8 mouse cellular contexts compared by ENCODE assay signal in the genomic region with DNA sequence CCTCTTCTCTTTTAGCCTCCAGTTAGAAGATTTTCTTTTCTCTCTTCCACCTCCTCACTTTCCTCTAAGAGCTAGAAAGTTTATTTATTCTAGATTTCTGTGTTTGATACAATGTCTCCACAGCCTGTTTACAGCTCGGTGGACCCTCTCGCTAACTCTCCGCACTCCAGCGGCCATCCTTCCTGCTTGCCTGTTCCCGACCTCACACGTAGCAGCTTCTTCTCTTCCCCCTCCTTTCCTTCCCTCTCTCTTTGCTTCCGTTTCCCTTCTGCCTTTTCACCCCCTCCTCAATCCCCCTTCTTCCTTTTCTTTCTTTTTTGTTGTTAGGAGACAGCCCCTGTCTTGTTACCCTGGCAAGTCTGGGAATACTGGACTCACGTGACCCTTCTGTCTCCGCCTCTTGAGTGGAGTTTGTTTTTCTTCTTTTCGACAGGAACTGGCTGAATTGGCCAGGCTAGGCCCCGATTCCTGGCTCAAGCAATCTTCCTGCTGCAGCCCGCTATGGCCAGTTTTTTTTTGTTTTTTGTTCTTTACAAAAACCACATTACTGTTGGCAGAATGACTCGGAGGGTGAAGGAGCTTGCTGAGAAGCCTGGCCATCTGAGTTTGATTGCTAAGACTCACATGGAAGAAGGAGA. TPM values are rescaled to one million over a fixed set of nuclear protein-coding genes. Genes with fewer than 3 reads are reported as not detected.
DNase-seq lines count a peak whose midpoint lies in the region; ATAC-seq and TF ChIP-seq lines count a peak whose summit lies in the region.

No protein-coding gene starts in this region.

- H3K9me3 ChIP-seq in embryonic facial prominence, embryonic 15.5 days (replicated peaks), result no peaks in the 10 kb centered on the region
- no peaks in the 10 kb centered on the region for H3K9me3 ChIP-seq in heart, postnatal 0 days (replicated peaks; ENCODE audit: control insufficient read depth, low read length)
- no peaks in the 10 kb centered on the region for H3K9me3 ChIP-seq in midbrain, embryonic 16.5 days (replicated peaks; ENCODE audit: control insufficient read depth, low read length, poor library complexity, severe bottlenecking)

- peak overlapping the region; percentile 4; the same call in 1 of the 2 replicates for H3K27ac ChIP-seq in spleen, adult 2 months (ENCODE audit: insufficient read depth, low read length)
- H3K27ac ChIP-seq in embryonic facial prominence, embryonic 15.5 days (replicated peaks), result peak overlapping the region; percentile 78
- H3K27ac ChIP-seq in heart, postnatal 0 days (ENCODE audit: low read depth), result peak overlapping the region; percentile 84
- peak overlapping the region; percentile 76 for H3K27ac ChIP-seq in midbrain, embryonic 16.5 days (ENCODE audit: low read length)

- DNase-seq in spleen, adult 2 months (ENCODE audit: low read depth in 1 of 2, low spot score in 2 of 2), result no peak
- no peak for DNase-seq in spleen, postnatal 4 days (ENCODE audit: low spot score in 2 of 2)
- peak; percentile 56 for DNase-seq in heart, postnatal 0 days (ENCODE audit: low spot score)
- DNase-seq in kidney, postnatal 10 days, result peak; percentile 80
- no peak for DNase-seq in spleen, adult 18-20 months

- no peaks in the 10 kb centered on the region for H3K27me3 ChIP-seq in spleen, adult 2 months (ENCODE audit: control insufficient read depth, insufficient read depth, low read length)
- H3K27me3 ChIP-seq in embryonic facial prominence, embryonic 15.5 days, result no peaks in the 10 kb centered on the region
- no peaks in the 10 kb centered on the region for H3K27me3 ChIP-seq in heart, postnatal 0 days (ENCODE audit: control insufficient read depth, insufficient read depth, low read length)
- H3K27me3 ChIP-seq in midbrain, embryonic 16.5 days (ENCODE audit: control insufficient read depth, insufficient read depth, low read depth, low read length), result no peaks in the 10 kb centered on the region

- no peak for TF ChIP-seq EP300 in heart, postnatal 0 days (IDR thresholded peaks at IDR 0.05; ENCODE audit: low read depth)

- 68% methylated on average over 13 of the region's 13 CpGs for WGBS in spleen, adult 2 months
- 52% methylated on average over 13 of the region's 13 CpGs for WGBS in embryonic facial prominence, embryonic 15.5 days
- 37% methylated on average over 13 of the region's 13 CpGs for WGBS in heart, postnatal 0 days
- WGBS in midbrain, embryonic 16.5 days, result 51% methylated on average over 13 of the region's 13 CpGs

- peaks cover 11% of the 10 kb centered on the region for H3K36me3 ChIP-seq in spleen, adult 2 months (ENCODE audit: control insufficient read depth, insufficient read depth, low read length)
- peaks cover 19% of the 10 kb centered on the region for H3K36me3 ChIP-seq in embryonic facial prominence, embryonic 15.5 days
- no peaks in the 10 kb centered on the region; the same call in 1 of the 2 replicates for H3K36me3 ChIP-seq in heart, postnatal 0 days (replicated peaks; ENCODE audit: control insufficient read depth, insufficient read depth, low read length)
- H3K36me3 ChIP-seq in midbrain, embryonic 16.5 days (ENCODE audit: control insufficient read depth, insufficient read depth, low read length), result no peaks in the 10 kb centered on the region

- no peak for TF ChIP-seq POLR2A in spleen, adult 2 months (IDR thresholded peaks at IDR 0.05; ENCODE audit: low read depth, low read length)

- ATAC-seq in embryonic facial prominence, embryonic 15.5 days (ENCODE audit: insufficient number of reproducible peaks, low FRiP score, low TSS enrichment, low read depth), result 0 out of 2 replicates have a peak, but pooled peaks have one; percentile 43
- peak; percentile 70 for ATAC-seq in heart, postnatal 0 days (ENCODE audit: insufficient read depth, low read depth)
- no peak for ATAC-seq in midbrain, embryonic 16.5 days
- ATAC-seq in megakaryocyte, adult 5-6 weeks (ENCODE audit: poor library complexity, severe bottlenecking), result no peak

- H3K4me2 ChIP-seq in embryonic facial prominence, embryonic 15.5 days (replicated peaks), result no peak overlapping the region
- peak overlapping the region; percentile 38 for H3K4me2 ChIP-seq in heart, postnatal 0 days (ENCODE audit: low read depth, low read length)
- H3K4me2 ChIP-seq in midbrain, embryonic 16.5 days (ENCODE audit: low read length), result peak overlapping the region; percentile 28

- no peak for TF ChIP-seq CTCF in spleen, adult 2 months (IDR thresholded peaks at IDR 0.05; ENCODE audit: extremely low read depth, insufficient read depth, insufficient read length, insufficient replicate concordance)
- TF ChIP-seq CTCF in heart, postnatal 0 days (IDR thresholded peaks at IDR 0.05; ENCODE audit: low read depth), result no peak

- H3K9ac ChIP-seq in embryonic facial prominence, embryonic 15.5 days, result no peak overlapping the region
- 0 out of 2 replicates have a peak overlapping the region, but pooled peaks have one; percentile 7 for H3K9ac ChIP-seq in heart, postnatal 0 days (replicated peaks; ENCODE audit: low read depth, low read length)
- H3K9ac ChIP-seq in midbrain, embryonic 16.5 days (ENCODE audit: low read depth, low read length), result no peak overlapping the region

- no peaks in the 10 kb centered on the region for H3K4me1 ChIP-seq in spleen, adult 2 months (ENCODE audit: control insufficient read depth, insufficient read depth, insufficient read length)
- no peaks in the 10 kb centered on the region for H3K4me1 ChIP-seq in embryonic facial prominence, embryonic 15.5 days
- H3K4me1 ChIP-seq in heart, postnatal 0 days (ENCODE audit: control insufficient read depth, insufficient read depth), result peaks cover 15% of the 10 kb centered on the region
- no peaks in the 10 kb centered on the region for H3K4me1 ChIP-seq in midbrain, embryonic 16.5 days (ENCODE audit: control insufficient read depth, insufficient read depth, low read length)

- H3K4me3 ChIP-seq in spleen, adult 2 months (ENCODE audit: extremely low read depth, insufficient read depth, insufficient read length), result no peak overlapping the region; the same call in 1 of the 2 replicates
- H3K4me3 ChIP-seq in embryonic facial prominence, embryonic 15.5 days (replicated peaks), result 0 out of 2 replicates have a peak overlapping the region, but pooled peaks have one; percentile 10
- peak overlapping the region; percentile 20; the same call in 1 of the 2 replicates for H3K4me3 ChIP-seq in heart, postnatal 0 days (ENCODE audit: low read depth, low read length)
- H3K4me3 ChIP-seq in midbrain, embryonic 16.5 days (ENCODE audit: low read depth, low read length), result no peak overlapping the region

RNA-seq across cellular contexts. Expression of gene Chek2, which starts 19.4 kb away (rescaled TPM):
- 6.7 and 12.3 TPM in 2 replicates for polyA plus RNA-seq in spleen, adult 2 months (2012; rRNA removed)
- 17.1 and 23.5 TPM in 2 replicates for polyA plus RNA-seq in embryonic facial prominence, embryonic 15.5 days (2015; fragmentation: Nextera tagmentation; extraction: Ambion mirVana)
- 2.5 and 4.8 TPM in 2 replicates for total RNA-seq in heart, postnatal 0 days (2014; rRNA removed; ENCODE audit: low replicate concordance)
- polyA plus RNA-seq in heart, postnatal 0 days (2015; fragmentation: Nextera tagmentation; extraction: Ambion mirVana), result 6.1 and 6.4 TPM in 2 replicates
- polyA plus RNA-seq in midbrain, embryonic 16.5 days (2015; fragmentation: Nextera tagmentation; extraction: Ambion mirVana), result 4.4 and 4.5 TPM in 2 replicates
- 22.7 and 24.7 TPM in 2 replicates for total RNA-seq in megakaryocyte, adult 5-6 weeks (2015)
- 22.1 and 24.0 TPM in 2 replicates for total RNA-seq in megakaryocyte, adult 5-6 weeks (2017)

RNA-seq across cellular contexts. Expression of gene Hscb, which starts 19.6 kb away (rescaled TPM):
- polyA plus RNA-seq in spleen, adult 2 months (2012; rRNA removed), result 26.3 and 26.8 TPM in 2 replicates
- polyA plus RNA-seq in embryonic facial prominence, embryonic 15.5 days (2015; fragmentation: Nextera tagmentation; extraction: Ambion mirVana), result 24.6 and 25.2 TPM in 2 replicates
- 23.0 and 42.1 TPM in 2 replicates for total RNA-seq in heart, postnatal 0 days (2014; rRNA removed; ENCODE audit: low replicate concordance)
- 23.6 and 26.5 TPM in 2 replicates for polyA plus RNA-seq in heart, postnatal 0 days (2015; fragmentation: Nextera tagmentation; extraction: Ambion mirVana)
- polyA plus RNA-seq in midbrain, embryonic 16.5 days (2015; fragmentation: Nextera tagmentation; extraction: Ambion mirVana), result 7.7 and 8.7 TPM in 2 replicates
- total RNA-seq in megakaryocyte, adult 5-6 weeks (2015), result 26.9 and 29.5 TPM in 2 replicates
- 20.3 and 33.5 TPM in 2 replicates for total RNA-seq in megakaryocyte, adult 5-6 weeks (2017)

RNA-seq across cellular contexts. Expression of gene Ttc28, which starts 20.5 kb away (rescaled TPM):
- polyA plus RNA-seq in spleen, adult 2 months (2012; rRNA removed), result 6.8 and 7.8 TPM in 2 replicates
- polyA plus RNA-seq in embryonic facial prominence, embryonic 15.5 days (2015; fragmentation: Nextera tagmentation; extraction: Ambion mirVana), result 12.6 and 12.7 TPM in 2 replicates
- 12.3 and 14.2 TPM in 2 replicates for total RNA-seq in heart, postnatal 0 days (2014; rRNA removed; ENCODE audit: low replicate concordance)
- 3.7 and 4.6 TPM in 2 replicates for polyA plus RNA-seq in heart, postnatal 0 days (2015; fragmentation: Nextera tagmentation; extraction: Ambion mirVana)
- polyA plus RNA-seq in midbrain, embryonic 16.5 days (2015; fragmentation: Nextera tagmentation; extraction: Ambion mirVana), result 16.6 and 17.1 TPM in 2 replicates
- 0.89 TPM in 2 replicates for total RNA-seq in megakaryocyte, adult 5-6 weeks (2015)
- 0.29 and 7.4 TPM in 2 replicates for total RNA-seq in megakaryocyte, adult 5-6 weeks (2017)

RNA-seq across cellular contexts. Expression of gene Ulk1, which starts 49.2 kb away (rescaled TPM):
- polyA plus RNA-seq in spleen, adult 2 months (2012; rRNA removed), result 39.9 and 40.6 TPM in 2 replicates
- polyA plus RNA-seq in embryonic facial prominence, embryonic 15.5 days (2015; fragmentation: Nextera tagmentation; extraction: Ambion mirVana), result 18.6 and 21.4 TPM in 2 replicates
- total RNA-seq in heart, postnatal 0 days (2014; rRNA removed; ENCODE audit: low replicate concordance), result 31.8 and 36.3 TPM in 2 replicates
- 9.8 TPM in 2 replicates for polyA plus RNA-seq in heart, postnatal 0 days (2015; fragmentation: Nextera tagmentation; extraction: Ambion mirVana)
- polyA plus RNA-seq in midbrain, embryonic 16.5 days (2015; fragmentation: Nextera tagmentation; extraction: Ambion mirVana), result 29.9 and 31.5 TPM in 2 replicates
- 19.3 and 24.1 TPM in 2 replicates for total RNA-seq in megakaryocyte, adult 5-6 weeks (2015)
- 7.6 and 10.0 TPM in 2 replicates for total RNA-seq in megakaryocyte, adult 5-6 weeks (2017)

Comparison
In these comparisons a context has a peak if more than half of its experiments do, and no peak if none do; other contexts are left out.
1. DNase-seq: peak in heart, postnatal 0 days (single experiment) and kidney, postnatal 10 days (single experiment); none in spleen, adult 2 months (0 of 2), spleen, postnatal 4 days (0 of 2) and spleen, adult 18-20 months (0 of 2).
2. H3K27ac ChIP-seq: peak in every context shown above with its lines; median percentile 84 in heart, postnatal 0 days; 78 in embryonic facial prominence, embryonic 15.5 days; 76 in midbrain, embryonic 16.5 days; 4 in spleen, adult 2 months.
3. H3K4me3 ChIP-seq: peak in embryonic facial prominence, embryonic 15.5 days (single experiment) and heart, postnatal 0 days (single experiment); none in spleen, adult 2 months (single experiment) and midbrain, embryonic 16.5 days (single experiment).
4. ATAC-seq: peak in embryonic facial prominence, embryonic 15.5 days (single experiment) and heart, postnatal 0 days (single experiment); none in midbrain, embryonic 16.5 days (single experiment) and megakaryocyte, adult 5-6 weeks (single experiment).